Mouse (Mus musculus) urinary bladder, postnatal 10 days (tissue): Measurements from ENCODE around the gene Dynll1.

Source experiments
- DNase-seq: peaks from one replicate; pipeline ENCODE4 v3.0.0; 2022; ENCODE audit warnings: low spot score

The Dynll1 gene

DNA sequence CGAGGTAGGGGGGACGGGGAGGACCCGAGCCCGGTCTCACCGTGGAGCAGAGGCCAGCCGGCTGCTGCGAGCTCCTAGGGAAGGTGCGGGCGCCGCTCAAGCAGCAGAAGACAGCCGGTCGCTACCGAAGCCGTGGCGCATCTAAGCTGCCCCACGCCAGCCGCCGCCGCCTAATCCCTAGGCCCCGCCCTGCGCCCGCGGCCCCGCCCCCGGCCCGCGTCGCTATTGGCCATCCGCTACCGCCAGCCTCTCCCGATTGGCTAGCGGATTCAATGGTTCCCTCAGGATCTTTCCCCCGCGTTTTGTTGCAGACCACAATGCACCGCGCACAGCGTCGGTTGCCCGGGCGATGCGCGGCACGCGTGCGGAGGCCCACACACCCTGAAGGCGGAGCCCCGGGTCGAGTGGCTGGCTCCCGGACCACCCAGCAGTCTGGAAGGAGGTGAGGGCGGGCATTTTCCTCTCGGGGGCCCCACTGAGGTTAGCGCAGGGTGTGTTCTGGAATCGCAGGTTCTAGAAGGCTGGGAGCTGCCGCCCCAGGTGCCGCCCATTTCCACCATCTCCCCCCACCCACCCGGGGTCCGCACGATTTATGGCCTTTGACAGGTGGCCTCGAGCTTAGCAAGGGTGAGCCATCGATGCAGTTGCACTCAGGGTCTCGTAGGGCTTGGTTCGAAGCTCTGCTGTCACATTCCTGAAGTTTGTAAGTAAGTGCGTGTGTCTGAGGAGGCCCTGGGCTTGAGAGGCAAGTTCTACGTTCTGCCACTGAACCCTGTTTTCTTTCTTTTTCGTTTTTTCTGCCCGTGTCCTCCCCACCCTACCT is at the start of gene Dynll1:
Gene Dynll1 (minus strand): TSS at position 208 of the 823 bp plus-strand sequence.
- DNase-seq: peak; percentile 99

DNA sequence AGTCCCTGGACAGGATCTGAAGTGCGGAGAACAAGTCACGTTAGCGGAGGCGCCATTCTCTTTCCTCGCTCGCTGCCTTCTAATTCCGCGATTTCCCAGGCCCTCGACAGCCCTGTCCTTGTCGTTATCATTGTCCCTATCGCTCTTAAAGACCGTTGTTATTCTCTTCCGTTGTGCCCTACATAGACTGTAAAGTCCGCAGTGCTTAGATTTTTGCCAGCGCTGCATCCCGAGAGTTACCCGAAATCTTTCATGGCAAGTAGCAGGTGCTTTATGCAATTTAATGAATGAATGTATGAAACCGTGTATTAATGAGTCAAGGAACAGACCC is 48.4 kb upstream of the Dynll1 start:
- no peak for DNase-seq

GRCm38 (mm10) chr5:115348546-115349224 is 47.9 kb upstream of the Dynll1 start, which contains the start of gene Cox6a1:
Cox6a1 (minus strand) TSS chr5:115348981.
- peak; percentile 96 for DNase-seq

DNA sequence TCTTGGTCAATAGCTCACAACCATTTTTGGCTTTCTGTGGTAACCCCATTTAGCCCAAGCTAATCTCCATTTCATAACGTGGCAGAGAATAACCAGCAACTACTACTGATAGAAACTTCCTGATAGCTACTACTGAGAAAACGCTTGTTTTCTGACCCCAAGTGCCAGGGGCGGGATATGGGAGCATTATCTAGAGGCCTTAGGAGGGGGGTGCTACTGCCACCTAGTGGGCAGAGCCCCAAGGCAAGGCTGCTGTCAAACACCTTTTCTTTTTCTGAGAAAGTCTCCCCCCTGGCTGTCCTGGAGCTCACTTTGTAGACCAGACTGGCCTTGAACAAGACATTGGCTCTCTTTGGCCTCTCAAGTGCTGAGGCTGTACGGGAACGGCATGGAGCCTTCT is 46.8 kb upstream of the Dynll1 start:
- DNase-seq: peak; percentile 24

GRCm38 (mm10) chr5:115341314-115342165 is 40.7 kb upstream of the Dynll1 start:
- DNase-seq: no peak

GRCm38 (mm10) chr5:115340577-115341313 is 39.9 kb upstream of the Dynll1 start, which contains the start of the genes Gatc and Triap1:
Gatc (minus strand) TSS chr5:115341178.
Triap1 (plus strand) TSS chr5:115341225.
- DNase-seq: peak; percentile 68

- DNase-seq: no peak
These were observed 39.2 kb upstream of the Dynll1 start for GRCm38 (mm10) chr5:115340007-115340406.

DNA sequence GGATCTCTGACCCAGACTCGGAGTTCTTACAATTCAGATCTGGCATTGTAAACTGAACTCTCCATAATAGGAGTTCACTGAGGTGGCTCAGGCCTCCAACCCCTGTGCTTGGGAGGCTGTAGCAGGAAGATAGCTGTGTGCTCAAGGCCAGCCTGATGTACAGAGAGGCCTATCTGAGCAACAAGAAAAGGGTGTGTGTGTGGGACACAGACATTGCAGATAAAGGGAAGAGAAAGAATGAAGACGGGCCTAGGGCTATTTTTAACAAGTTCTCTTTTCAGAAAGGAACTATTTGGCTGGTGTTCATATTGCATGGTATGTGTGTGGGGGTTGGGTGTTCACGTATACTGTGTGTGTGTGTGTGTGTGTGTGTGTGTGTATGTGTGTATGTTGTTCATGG is 32.8 kb upstream of the Dynll1 start:
- no peak for DNase-seq

DNA sequence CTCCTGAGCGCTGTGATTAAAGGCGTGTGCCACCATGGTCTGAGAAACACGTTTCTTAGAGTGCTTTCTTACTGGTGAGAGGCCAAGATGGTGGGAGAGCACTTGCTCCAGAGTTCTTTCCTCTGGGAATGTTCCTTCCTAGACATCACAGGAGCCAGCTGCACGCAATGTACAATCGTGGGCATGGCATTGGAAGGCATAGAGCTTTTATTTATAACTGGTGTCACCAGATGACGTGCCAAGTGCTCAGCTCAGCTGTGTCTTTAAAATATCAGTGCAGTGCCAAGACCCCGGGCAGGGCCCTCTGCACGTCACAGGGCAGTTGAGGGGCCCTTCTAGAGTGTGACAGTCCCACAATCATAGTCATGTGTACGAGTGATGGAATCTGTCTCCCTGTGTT is 30.2 kb upstream of the Dynll1 start:
- DNase-seq: no peak

- no peak for DNase-seq
These were observed 27.1 kb upstream of the Dynll1 start for GRCm38 (mm10) chr5:115327610-115328548.

- DNase-seq: peak; percentile 81
These were observed 26.2 kb upstream of the Dynll1 start, which contains the start of gene Srsf9 for GRCm38 (mm10) chr5:115326875-115327609. Srsf9 (plus strand) TSS chr5:115327177.

GRCm38 (mm10) chr5:115326256-115326831 is 25.5 kb upstream of the Dynll1 start:
- DNase-seq: no peak

DNA sequence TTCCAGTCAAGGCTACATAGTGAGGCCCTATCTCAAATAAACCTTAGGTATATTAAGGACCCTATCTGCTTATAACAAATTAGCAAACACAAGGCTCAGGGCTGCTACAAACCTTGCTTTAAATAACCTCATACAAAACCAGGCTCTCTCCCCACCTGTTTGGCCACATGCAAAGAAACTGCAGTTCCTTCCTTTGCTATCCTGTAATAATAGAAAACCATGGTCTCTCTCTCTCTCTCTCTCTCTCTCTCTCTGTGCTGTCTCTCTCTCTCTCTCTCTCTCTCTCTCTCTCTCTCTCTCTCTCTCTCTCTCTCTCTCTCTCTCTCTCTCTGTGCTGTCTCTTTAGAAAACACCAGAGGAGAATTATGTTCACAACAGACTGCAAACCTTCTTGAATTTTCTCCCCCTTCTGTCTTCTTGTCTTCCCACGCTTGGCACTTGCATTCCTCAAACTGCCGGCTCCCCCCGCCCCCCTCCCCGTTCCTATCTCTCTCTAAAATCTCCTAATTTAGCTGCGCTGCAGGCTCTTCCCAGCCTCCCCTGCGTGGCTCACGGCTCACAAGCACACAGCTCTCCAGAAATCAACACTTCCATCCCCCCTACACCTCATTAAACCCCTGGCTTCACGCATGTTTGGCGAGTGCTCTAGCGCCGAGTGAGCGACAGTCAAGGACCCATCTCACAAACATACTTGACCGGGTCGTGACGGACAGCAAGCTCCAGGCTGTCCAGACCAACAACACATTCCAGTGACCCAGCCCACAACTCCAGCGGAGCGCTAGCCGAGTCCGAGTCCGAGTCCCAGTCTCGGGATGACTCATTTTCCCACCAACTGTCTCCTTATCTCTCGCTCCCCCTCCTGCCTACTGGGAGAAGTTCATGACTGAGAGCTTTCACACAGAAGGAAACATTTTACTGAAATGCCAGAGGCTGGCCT is 18.5 kb upstream of the Dynll1 start:
- peak; percentile 41 for DNase-seq

GRCm38 (mm10) chr5:115317645-115318328 is 17.0 kb upstream of the Dynll1 start:
- no peak for DNase-seq

DNA sequence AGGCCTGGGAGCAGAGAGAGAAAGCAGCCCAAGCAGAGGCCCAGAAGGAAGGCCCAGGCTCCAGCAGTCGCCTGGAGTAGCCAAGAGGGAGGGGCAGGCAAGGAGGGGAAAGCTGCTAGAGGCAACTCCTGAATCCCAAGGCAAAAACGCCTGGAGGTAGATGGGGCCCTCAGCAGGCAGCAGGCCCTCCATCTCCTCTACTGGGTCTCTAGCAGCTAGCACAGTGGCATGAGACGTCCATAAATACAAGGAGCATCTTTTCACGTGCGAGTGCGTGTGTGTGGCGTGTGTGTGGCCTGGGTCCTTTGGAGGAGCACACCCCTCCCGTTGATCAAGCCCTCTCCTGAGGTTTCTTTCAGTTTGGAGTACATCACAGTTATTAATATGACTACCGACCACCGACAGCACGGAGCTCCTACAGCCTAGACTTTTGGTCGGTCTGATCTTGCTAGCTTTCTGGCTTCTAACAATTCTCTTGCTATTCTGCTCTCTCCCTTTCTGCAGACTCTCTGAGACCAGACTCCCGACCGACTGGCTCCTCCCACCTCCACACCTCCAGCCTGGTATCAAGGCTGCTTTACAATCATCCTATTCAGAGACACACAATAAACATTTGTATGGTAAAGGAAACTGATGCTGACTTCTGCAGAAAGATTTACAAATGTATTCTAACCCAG is 16.3 kb upstream of the Dynll1 start:
- DNase-seq: no peak

DNA sequence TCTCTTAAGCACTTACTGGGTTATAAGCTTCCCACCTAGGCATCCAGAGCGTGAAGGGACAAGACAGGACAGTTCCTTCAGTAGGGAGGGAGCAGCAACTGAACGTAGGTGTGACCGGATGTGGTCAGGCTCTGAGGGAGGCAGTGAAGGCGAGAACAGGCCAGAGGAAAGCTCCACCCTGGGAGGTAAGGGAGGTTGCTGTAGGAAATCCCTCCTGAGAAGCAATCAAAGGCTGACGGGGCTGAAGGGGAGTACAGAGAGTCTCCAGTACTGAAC is 12.8 kb upstream of the Dynll1 start:
- no peak for DNase-seq
